Comparison of ENCODE assay signal across 22 mouse cellular contexts in the genomic region with DNA sequence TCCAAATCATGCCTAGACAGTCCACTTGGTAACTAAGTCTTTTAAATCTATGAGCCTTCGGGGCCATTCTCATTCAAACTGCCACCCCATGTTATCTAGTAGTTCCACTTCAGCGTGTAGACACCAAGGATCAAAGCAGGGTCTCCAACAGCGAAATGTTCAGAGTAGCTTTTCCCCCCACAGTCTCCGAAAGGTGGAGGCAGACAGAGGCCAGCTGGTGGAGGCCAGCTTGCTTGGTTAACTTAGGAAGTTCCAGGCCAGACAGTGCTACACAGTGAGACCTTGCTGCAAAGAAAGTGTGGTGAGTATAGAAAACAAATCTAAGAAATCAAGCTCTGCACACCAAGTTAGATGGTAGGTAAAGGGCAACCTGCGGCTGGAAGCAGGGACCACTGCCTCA. TPM values are rescaled to one million over a fixed set of nuclear protein-coding genes. Genes with fewer than 3 reads are reported as not detected.
DNase-seq lines count a peak whose midpoint lies in the region; ATAC-seq and TF ChIP-seq lines count a peak whose summit lies in the region.
"Had no signal": no experiment of that assay in that cellular context is flagged by ENCODE, and none has a peak within 500 bp of the region (broad histone marks: within the 10 kb centered on the region; RNA-seq: fewer than 3 reads in every experiment).

No protein-coding gene starts in this region.

- no peak overlapping the region for H3K4me3 ChIP-seq in lung, embryonic 14.5 days (ENCODE audit: low read depth, low read length)
- H3K4me3 ChIP-seq in lung, postnatal 0 days (ENCODE audit: low read depth, low read length): no peak overlapping the region
- H3K4me3 ChIP-seq: embryonic facial prominence, embryonic 10.5 days; embryonic facial prominence, embryonic 12.5 days; forebrain, embryonic 13.5 days; forebrain, embryonic 15.5 days had no signal

- H3K27me3 ChIP-seq in lung, embryonic 14.5 days (ENCODE audit: insufficient read depth, low read length): no peaks in the 10 kb centered on the region
- H3K27me3 ChIP-seq in lung, postnatal 0 days (replicated peaks; ENCODE audit: insufficient read depth, low read length): no peaks in the 10 kb centered on the region
- H3K27me3 ChIP-seq: embryonic facial prominence, embryonic 12.5 days; forebrain, embryonic 13.5 days; forebrain, embryonic 15.5 days had no signal

- no peak for TF ChIP-seq EP300 in lung, postnatal 0 days (IDR thresholded peaks at IDR 0.05)

- no peaks in the 10 kb centered on the region for H3K4me1 ChIP-seq in lung, embryonic 14.5 days (ENCODE audit: insufficient read depth)
- 0 out of 2 replicates have a peak, but pooled peaks cover 9% of the 10 kb centered on the region for H3K4me1 ChIP-seq in lung, postnatal 0 days (ENCODE audit: insufficient read depth, low read depth, low read length)

- no peak for TF ChIP-seq CTCF in lung, embryonic 14.5 days (IDR thresholded peaks at IDR 0.05; ENCODE audit: low read depth)
- TF ChIP-seq CTCF in lung, postnatal 0 days (IDR thresholded peaks at IDR 0.05): no peak

- no peaks in the 10 kb centered on the region for H3K9me3 ChIP-seq in lung, embryonic 14.5 days (ENCODE audit: low read depth, low read length)
- H3K9me3 ChIP-seq in lung, postnatal 0 days (ENCODE audit: low read length): no peaks in the 10 kb centered on the region
- H3K9me3 ChIP-seq: embryonic facial prominence, embryonic 10.5 days; embryonic facial prominence, embryonic 12.5 days; forebrain, embryonic 13.5 days; forebrain, embryonic 15.5 days had no signal

- 48% methylated on average over 5 of the region's 5 CpGs for whole genome bisulfite sequencing in lung, embryonic 14.5 days
- 64% methylated on average over 5 of the region's 5 CpGs for WGBS in lung, postnatal 0 days

- ATAC-seq in lung, embryonic 14.5 days (ENCODE audit: insufficient read depth): no peak
- no peak for ATAC-seq in lung, postnatal 0 days
- ATAC-seq: forebrain, embryonic 13.5 days; forebrain, embryonic 15.5 days had no signal

- no peak overlapping the region for H3K9ac ChIP-seq in lung, embryonic 14.5 days
- H3K9ac ChIP-seq in lung, postnatal 0 days (replicated peaks; ENCODE audit: low read depth): no peak overlapping the region
- H3K9ac ChIP-seq: embryonic facial prominence, embryonic 12.5 days; forebrain, embryonic 13.5 days; forebrain, embryonic 15.5 days had no signal

- H3K36me3 ChIP-seq in lung, embryonic 14.5 days (ENCODE audit: insufficient read depth): no peaks in the 10 kb centered on the region
- H3K36me3 ChIP-seq in lung, postnatal 0 days (ENCODE audit: insufficient read depth, low read length): no peaks in the 10 kb centered on the region
- H3K36me3 ChIP-seq: embryonic facial prominence, embryonic 12.5 days; forebrain, embryonic 15.5 days had no signal

- no peak overlapping the region for H3K4me2 ChIP-seq in lung, embryonic 14.5 days
- no peak overlapping the region for H3K4me2 ChIP-seq in lung, postnatal 0 days (replicated peaks; ENCODE audit: low read depth, low read length)
- H3K4me2 ChIP-seq: embryonic facial prominence, embryonic 12.5 days; forebrain, embryonic 13.5 days; forebrain, embryonic 15.5 days had no signal

- peak; percentile 68 for DNase-seq in lung, embryonic 14.5 days
- DNase-seq in lung, postnatal 25 days (ENCODE audit: low spot score): no peak
- DNase-seq in lung, postnatal 0 days (ENCODE audit: low spot score): no peak
- DNase-seq in lung, adult 18-20 months: no peak
- DNase-seq in lung, postnatal 14 days: peak; percentile 64
- no peak for DNase-seq in cerebellum, postnatal 25 days
- DNase-seq: adrenal gland, adult 2 months; adrenal gland, postnatal 10 days; adrenal gland, postnatal 25 days; cerebellum, adult 11 months; cerebellum, adult 18-20 months; cerebellum, adult 8-10 months; cerebellum, adult 9-11 months; cerebellum, postnatal 14 days had no signal

- no peak overlapping the region for H3K27ac ChIP-seq in lung, embryonic 14.5 days (ENCODE audit: low read depth)
- peak overlapping the region; percentile 51; the same call in 1 of the 2 replicates for H3K27ac ChIP-seq in lung, postnatal 0 days (ENCODE audit: low read length)
- H3K27ac ChIP-seq: embryonic facial prominence, embryonic 10.5 days; embryonic facial prominence, embryonic 12.5 days; forebrain, embryonic 13.5 days; forebrain, embryonic 15.5 days had no signal

RNA-seq across cellular contexts. Expression of a gene that starts 8.3 kb away (rescaled TPM):
- 0.64 TPM in 1 of 2 replicates, not detected in the other for polyA plus RNA-seq in lung, embryonic 14.5 days (2014; fragmentation: Nextera tagmentation; extraction: Ambion mirVana)
- polyA plus RNA-seq in lung, postnatal 0 days (2015; fragmentation: Nextera tagmentation; extraction: Ambion mirVana): 1.1 TPM in 2 replicates
- polyA plus RNA-seq: adrenal gland, adult 2 months; cortical plate, adult 2 months; forebrain, embryonic 11.5 days; forebrain, embryonic 15.5 days had no signal

RNA-seq across cellular contexts. Expression of a gene that starts 14.1 kb away (rescaled TPM):
- 204 and 217 TPM in 2 replicates for polyA plus RNA-seq in lung, embryonic 14.5 days (2014; fragmentation: Nextera tagmentation; extraction: Ambion mirVana)
- polyA plus RNA-seq in lung, postnatal 0 days (2015; fragmentation: Nextera tagmentation; extraction: Ambion mirVana): 352 and 379 TPM in 2 replicates

RNA-seq across cellular contexts. Expression of a gene that starts 14.3 kb away (rescaled TPM):
- 40.8 and 42.7 TPM in 2 replicates for polyA plus RNA-seq in lung, embryonic 14.5 days (2014; fragmentation: Nextera tagmentation; extraction: Ambion mirVana)
- 61.7 and 63.6 TPM in 2 replicates for polyA plus RNA-seq in lung, postnatal 0 days (2015; fragmentation: Nextera tagmentation; extraction: Ambion mirVana)

RNA-seq across cellular contexts. Expression of a gene that starts 22.1 kb away (rescaled TPM):
- 72.0 and 73.8 TPM in 2 replicates for polyA plus RNA-seq in lung, embryonic 14.5 days (2014; fragmentation: Nextera tagmentation; extraction: Ambion mirVana)
- 35.2 and 43.5 TPM in 2 replicates for polyA plus RNA-seq in lung, postnatal 0 days (2015; fragmentation: Nextera tagmentation; extraction: Ambion mirVana)

RNA-seq across cellular contexts. Expression of a gene that starts 36.7 kb away (rescaled TPM):
- polyA plus RNA-seq in lung, embryonic 14.5 days (2014; fragmentation: Nextera tagmentation; extraction: Ambion mirVana): not detected in 2 replicates
- 0.31 TPM in 1 of 2 replicates, not detected in the other for polyA plus RNA-seq in lung, postnatal 0 days (2015; fragmentation: Nextera tagmentation; extraction: Ambion mirVana)
- polyA plus RNA-seq: brain, embryonic 14.5 days; embryonic facial prominence, embryonic 10.5 days; embryonic facial prominence, embryonic 12.5 days; embryonic facial prominence, embryonic 14.5 days; forebrain, embryonic 11.5 days; forebrain, embryonic 13.5 days; forebrain, embryonic 15.5 days had no signal

Comparison
In these comparisons a context has a peak if more than half of its experiments do, and no peak if none do; other contexts are left out.
1. DNase-seq: peak in lung, embryonic 14.5 days (single experiment) and lung, postnatal 14 days (single experiment); none in lung, postnatal 25 days (single experiment), lung, postnatal 0 days (single experiment), lung, adult 18-20 months (0 of 2) and cerebellum, postnatal 25 days (0 of 2).